Mouse (Mus musculus): ENCODE results near the gene Lrch1.
A peak's percentile ranks its signal among the peaks of the same experiment; 100 is the strongest.

The Lrch1 gene

GRCm38 (mm10) chr14:74723541-74723940 lies 224.1 kb downstream of the Lrch1 start:
- DNase-seq (ENCODE audit: low spot score in 2 of 2), result no peak

GRCm38 (mm10) chr14:74709054-74709453 lies 238.6 kb downstream of the Lrch1 start:
- peak; percentile 11 to 15 for DNase-seq (ENCODE audit: low spot score in 2 of 2)

All from right cerebral cortex, postnatal 36 days (tissue).